Mouse (Mus musculus) C2C12 (cell line): ENCODE data around the gene Aox3. TPM values are rescaled to one million over a fixed set of nuclear protein-coding genes. Genes with fewer than 3 reads are reported as not detected.

Experiments used
- H3K27me3 ChIP-seq: one replicate; pipeline ENCODE4 v1.6.1; 2011; ENCODE audit not compliant: control insufficient read depth, insufficient read depth, insufficient read length
- H3K36me3 ChIP-seq: one replicate; pipeline ENCODE4 v1.6.1; 2011; ENCODE audit not compliant: control insufficient read depth, insufficient read depth
- H3K4me3 ChIP-seq: one replicate; pipeline ENCODE4 v1.5.1; 2011; ENCODE audit warnings: mild to moderate bottlenecking, control low read depth; ENCODE audit not compliant: poor library complexity, insufficient read depth, severe bottlenecking
- H3K79me2 ChIP-seq: one replicate; pipeline ENCODE4 v1.6.1; 2011; ENCODE audit not compliant: control insufficient read depth, insufficient read depth
- H3K79me3 ChIP-seq: one replicate; pipeline ENCODE4 v1.6.1; 2011; ENCODE audit warnings: low read depth, control low read depth
- H3ac ChIP-seq: one replicate; pipeline ENCODE3; 2011; ENCODE audit warnings: low read depth; ENCODE audit not compliant: control insufficient read depth, insufficient read length
- CEBPB ChIP-seq: IDR thresholded peaks from one replicate; pipeline ENCODE4 v1.6.1; 2011; ENCODE audit warnings: low read depth, mild to moderate bottlenecking, control low read depth, moderate library complexity
- CTCF ChIP-seq: IDR thresholded peaks from one replicate; pipeline ENCODE4 v1.5.1; 2011; ENCODE audit not compliant: control insufficient read depth, insufficient read depth, insufficient read length
- FOSL1 ChIP-seq: IDR thresholded peaks from one replicate; pipeline ENCODE4 v1.8.0; 2011; ENCODE audit warnings: mild to moderate bottlenecking, low read length; ENCODE audit not compliant: poor library complexity, insufficient read depth, severe bottlenecking
- MAX ChIP-seq: IDR thresholded peaks from one replicate; pipeline ENCODE4 v1.6.1; 2011; ENCODE audit warnings: mild to moderate bottlenecking, control low read depth
- MYOD1 ChIP-seq: IDR thresholded peaks from one replicate; pipeline ENCODE4 v1.6.1; 2011; ENCODE audit warnings: low read depth; ENCODE audit not compliant: control insufficient read depth, insufficient read length
- MYOG ChIP-seq: IDR thresholded peaks from one replicate; pipeline ENCODE4 v1.6.1; 2011; ENCODE audit not compliant: control insufficient read depth, insufficient read length; ENCODE audit errors: extremely low read depth
- USF1 ChIP-seq: IDR thresholded peaks from one replicate; pipeline ENCODE4 v1.6.1; 2011; ENCODE audit warnings: low read depth, mild to moderate bottlenecking, control low read depth, moderate library complexity
- long read RNA-seq, 2 experiments: library from polyadenylated mRNA; unstranded; transcript quantifications; one replicate each; pipeline ENCODE4 v2.0.0; 2019 to 2020
- polyA plus RNA-seq: library from polyadenylated mRNA; unstranded; fragments of >200 nt; fragmentation: generic; extraction: Trizol; gene quantifications from one replicate; pipeline ENCODE4 v1.2.1, GENCODE M21; 2012; ENCODE audit warnings: missing spikeins

The Aox3 gene
- polyA plus RNA-seq, result 0.01 TPM
- long read RNA-seq, experiment 1, result 0 reads
- long read RNA-seq, experiment 2, partial matches to known transcripts, result 1 of 1 reads
- long read RNA-seq, experiment 2, other reads (novel, unspliced or antisense), result 0 of 1 reads

GRCm38 (mm10) chr1:58112880-58113279 lies at the start of gene Aox3:
Gene Aox3, plus strand, starts transcription at chr1:58113130.
- TF ChIP-seq MYOD1, result no peak
- TF ChIP-seq CTCF, result peak; percentile 61
- H3ac ChIP-seq, result no peak within 1 kb of the TSS
- no peak within 1 kb of the TSS for H3K4me3 ChIP-seq
- H3K27me3 ChIP-seq, result no peaks in the 10 kb centered on the region
- H3K79me2 ChIP-seq, result no peaks in the 10 kb centered on the region
- no peaks in the 10 kb centered on the region for H3K79me3 ChIP-seq
- no peaks in the 10 kb centered on the region for H3K36me3 ChIP-seq

- no peaks in the 10 kb centered on the region for H3K79me3 ChIP-seq
- no peaks in the 10 kb centered on the region for H3K27me3 ChIP-seq
- H3ac ChIP-seq, result no peak overlapping the region
- peaks cover 75% of the 10 kb centered on the region for H3K36me3 ChIP-seq
- no peaks in the 10 kb centered on the region for H3K79me2 ChIP-seq
- TF ChIP-seq MYOD1, result no peak
- no peak for TF ChIP-seq MYOG
- TF ChIP-seq USF1, result no peak
- TF ChIP-seq CTCF, result no peak
- no peak for TF ChIP-seq FOSL1
- no peak for TF ChIP-seq MAX
- TF ChIP-seq CEBPB, result no peak
- H3K4me3 ChIP-seq, result no peak overlapping the region
Observed at GRCm38 (mm10) chr1:58065151-58065550, 47.8 kb upstream of the Aox3 start.

GRCm38 (mm10) chr1:58065606-58066005 lies 47.3 kb upstream of the Aox3 start:
- H3K4me3 ChIP-seq, result no peak overlapping the region
- H3K79me3 ChIP-seq, result no peaks in the 10 kb centered on the region
- H3K36me3 ChIP-seq, result peaks cover 79% of the 10 kb centered on the region
- no peaks in the 10 kb centered on the region for H3K79me2 ChIP-seq
- H3K27me3 ChIP-seq, result no peaks in the 10 kb centered on the region
- TF ChIP-seq CTCF, result no peak
- TF ChIP-seq FOSL1, result no peak
- TF ChIP-seq MAX, result no peak
- no peak for TF ChIP-seq MYOD1
- TF ChIP-seq CEBPB, result no peak
- TF ChIP-seq MYOG, result no peak
- no peak for TF ChIP-seq USF1
- H3ac ChIP-seq, result no peak overlapping the region

GRCm38 (mm10) chr1:58069181-58069580 lies 43.7 kb upstream of the Aox3 start:
- Histone ChIP-seq H3K27me3 (no peaks in the 10 kb centered on the region), H3K36me3 (peaks cover 82% of the 10 kb centered on the region), H3K4me3 (no peak overlapping the region), H3K79me2 (no peaks in the 10 kb centered on the region), H3ac (no peak overlapping the region), H3K79me3 (no peaks in the 10 kb centered on the region)
- TF ChIP-seq MYOD1, result no peak
- TF ChIP-seq MYOG, result no peak
- no peak for TF ChIP-seq MAX
- no peak for TF ChIP-seq USF1
- TF ChIP-seq CEBPB, result no peak
- TF ChIP-seq FOSL1, result no peak
- TF ChIP-seq CTCF, result no peak

GRCm38 (mm10) chr1:58070091-58070490 lies 42.8 kb upstream of the Aox3 start:
- no peaks in the 10 kb centered on the region for H3K27me3 ChIP-seq
- peaks cover 82% of the 10 kb centered on the region for H3K36me3 ChIP-seq
- H3K79me2 ChIP-seq, result no peaks in the 10 kb centered on the region
- no peaks in the 10 kb centered on the region for H3K79me3 ChIP-seq
- H3ac ChIP-seq, result no peak overlapping the region
- TF ChIP-seq MYOG (no peak), USF1 (no peak), FOSL1 (no peak), CTCF (no peak), MYOD1 (no peak), CEBPB (no peak), MAX (no peak)
- H3K4me3 ChIP-seq, result no peak overlapping the region

- no peaks in the 10 kb centered on the region for H3K79me2 ChIP-seq
- TF ChIP-seq CTCF, result no peak
- TF ChIP-seq MYOG, result no peak
- TF ChIP-seq CEBPB, result no peak
- TF ChIP-seq MAX, result no peak
- TF ChIP-seq FOSL1, result no peak
- TF ChIP-seq USF1, result no peak
- no peak for TF ChIP-seq MYOD1
- H3K36me3 ChIP-seq, result peaks cover 84% of the 10 kb centered on the region
- no peak overlapping the region for H3K4me3 ChIP-seq
- no peak overlapping the region for H3ac ChIP-seq
- no peaks in the 10 kb centered on the region for H3K27me3 ChIP-seq
- no peaks in the 10 kb centered on the region for H3K79me3 ChIP-seq
Observed at GRCm38 (mm10) chr1:58071006-58071405, 41.9 kb upstream of the Aox3 start.
